Mouse (Mus musculus) forebrain, embryonic 11.5 days (tissue): ENCODE measurements around the gene Lrrc61. TPM values are rescaled to one million over a fixed set of nuclear protein-coding genes. Genes with fewer than 3 reads are reported as not detected.

Experiments used
- ATAC-seq: fragments of 200-750 bp; cut with Nextera tagmentation; replicated peaks from 2 replicates; pipeline ENCODE4 v1.8.0; 2017; ENCODE audit warnings: moderate TSS enrichment; ENCODE audit not compliant: low FRiP score
- DNase-seq: peaks from one replicate; pipeline ENCODE4 v3.0.0-alpha.2; 2017; ENCODE audit warnings: low spot score
- H3K27ac ChIP-seq: fragments of 300-500 bp; sonication (generic); 2 replicates; pipeline ENCODE4 v1.5.1; 2014; ENCODE audit warnings: low read depth, low read length
- H3K27me3 ChIP-seq: fragments of 300-500 bp; sonication (generic); 2 replicates; pipeline ENCODE4 v1.6.1; 2014; ENCODE audit warnings: mild to moderate bottlenecking, low read length, mixed read lengths; ENCODE audit not compliant: control insufficient read depth, insufficient read depth
- H3K36me3 ChIP-seq: fragments of 300-500 bp; sonication (generic); 2 replicates; pipeline ENCODE4 v1.6.1; 2014; ENCODE audit warnings: mild to moderate bottlenecking, low read length, moderate library complexity, mixed read lengths; ENCODE audit not compliant: control insufficient read depth, insufficient read depth
- H3K4me1 ChIP-seq: fragments of 300-500 bp; sonication (generic); replicated peaks from 2 replicates; pipeline ENCODE4 v1.6.1; 2014; ENCODE audit warnings: low read length, mixed read lengths; ENCODE audit not compliant: control insufficient read depth, insufficient read depth
- H3K4me2 ChIP-seq: fragments of 300-500 bp; sonication (generic); 2 replicates; pipeline ENCODE4 v1.6.1; 2014; ENCODE audit warnings: low read depth, mild to moderate bottlenecking, low read length, moderate library complexity, mixed read lengths; ENCODE audit not compliant: severe bottlenecking
- H3K4me3 ChIP-seq: fragments of 300-500 bp; sonication (generic); 2 replicates; pipeline ENCODE4 v1.5.1; 2014; ENCODE audit warnings: low read depth, low read length
- H3K9ac ChIP-seq: fragments of 300-500 bp; sonication (generic); 2 replicates; pipeline ENCODE4 v1.6.1; 2014; ENCODE audit warnings: low read length
- H3K9me3 ChIP-seq: fragments of 300-500 bp; sonication (generic); 2 replicates; pipeline ENCODE4 v1.6.1; 2016; ENCODE audit warnings: low read length, mixed read lengths; ENCODE audit not compliant: control insufficient read depth
- WGBS: fragments of 180-500 bp; shearing (Covaris S2); extraction: QIAGEN DNeasy Blood & Tissue Kit; methylation state at CpG from one replicate; pipeline ENCODE4 v1.1.7; 2014; 5-methylcytosine and 5-hydroxymethylcytosine counted together
- polyA plus RNA-seq: library from polyadenylated mRNA; unstranded; fragments of >200 nt; fragmentation: Nextera tagmentation; extraction: Ambion mirVana; gene quantifications from 2 replicates; pipeline ENCODE4 v1.2.1, GENCODE M21; 2014

The Lrrc61 gene
- polyA plus RNA-seq, 1 experiment from 2014 or later: 12.6 TPM

- no peak for ATAC-seq
- Histone ChIP-seq H3K4me2 (no peak overlapping the region), H3K27ac (no peak overlapping the region), H3K9me3 (no peaks in the 10 kb centered on the region), H3K4me3 (no peak overlapping the region), H3K36me3 (no peaks in the 10 kb centered on the region), H3K27me3 (no peaks in the 10 kb centered on the region), H3K9ac (no peak overlapping the region), H3K4me1 (peaks cover 6% of the 10 kb centered on the region; the same call in 1 of the 2 replicates)
- 68% methylated on average over 7 of the region's 7 CpGs for WGBS
- no peak for DNase-seq
Measured at GRCm38 (mm10) chr6:48541560-48542450, 12.8 kb upstream of the Lrrc61 start.

GRCm38 (mm10) chr6:48542631-48543030 lies 12.0 kb upstream of the Lrrc61 start:
- ATAC-seq (no peak), DNase-seq (no peak)
- peaks cover 6% of the 10 kb centered on the region; the same call in 1 of the 2 replicates for H3K4me1 ChIP-seq
- no peaks in the 10 kb centered on the region for H3K27me3 ChIP-seq
- H3K27ac ChIP-seq: no peak overlapping the region
- 84% methylated on average over 3 of the region's 3 CpGs for WGBS
- H3K9me3 ChIP-seq: no peaks in the 10 kb centered on the region
- no peaks in the 10 kb centered on the region for H3K36me3 ChIP-seq
- H3K4me2 ChIP-seq: no peak overlapping the region
- no peak overlapping the region for H3K9ac ChIP-seq
- no peak overlapping the region for H3K4me3 ChIP-seq

- no peak for ATAC-seq
- 83% methylated on average over 5 of the region's 5 CpGs for WGBS
Measured at GRCm38 (mm10) chr6:48545251-48545650, 9.3 kb upstream of the Lrrc61 start.

GRCm38 (mm10) chr6:48546271-48546670 lies 8.3 kb upstream of the Lrrc61 start:
- 61% methylated on average over 1 of the region's 1 CpGs for WGBS
- ATAC-seq (no peak), DNase-seq (peak; percentile 57)
- H3K4me2 ChIP-seq: no peak overlapping the region
- H3K9ac ChIP-seq: no peak overlapping the region
- no peaks in the 10 kb centered on the region for H3K36me3 ChIP-seq
- H3K4me1 ChIP-seq: no peaks in the 10 kb centered on the region
- no peaks in the 10 kb centered on the region for H3K27me3 ChIP-seq
- H3K9me3 ChIP-seq: no peaks in the 10 kb centered on the region
- no peak overlapping the region for H3K4me3 ChIP-seq
- no peak overlapping the region for H3K27ac ChIP-seq

More at GRCm38 (mm10) chr6:48545251-48545650, 9.3 kb upstream of the Lrrc61 start:
- Histone ChIP-seq H3K27me3 (no peaks in the 10 kb centered on the region), H3K4me1 (no peaks in the 10 kb centered on the region), H3K9ac (no peak overlapping the region), H3K4me3 (no peak overlapping the region), H3K9me3 (no peaks in the 10 kb centered on the region), H3K36me3 (no peaks in the 10 kb centered on the region), H3K4me2 (no peak overlapping the region), H3K27ac (no peak overlapping the region)
- DNase-seq: no peak

GRCm38 (mm10) chr6:48546858-48547257 lies 7.7 kb upstream of the Lrrc61 start:
- Histone ChIP-seq H3K9me3 (no peaks in the 10 kb centered on the region), H3K4me3 (no peak overlapping the region), H3K27ac (no peak overlapping the region), H3K4me2 (no peak overlapping the region), H3K9ac (no peak overlapping the region), H3K36me3 (no peaks in the 10 kb centered on the region), H3K4me1 (no peaks in the 10 kb centered on the region), H3K27me3 (no peaks in the 10 kb centered on the region)
- 80% methylated on average over 4 of the region's 4 CpGs for WGBS
- DNase-seq (no peak), ATAC-seq (no peak)

- DNase-seq (no peak), ATAC-seq (no peak)
- Histone ChIP-seq H3K27me3 (no peaks in the 10 kb centered on the region), H3K9ac (no peak overlapping the region), H3K4me1 (no peaks in the 10 kb centered on the region), H3K4me2 (no peak overlapping the region), H3K27ac (no peak overlapping the region), H3K9me3 (no peaks in the 10 kb centered on the region), H3K4me3 (no peak overlapping the region), H3K36me3 (no peaks in the 10 kb centered on the region)
- 85% methylated on average over 6 of the region's 6 CpGs for WGBS
Measured at GRCm38 (mm10) chr6:48548314-48548713, 6.3 kb upstream of the Lrrc61 start.

GRCm38 (mm10) chr6:48552918-48553317 lies 1.7 kb upstream of the Lrrc61 start:
- Histone ChIP-seq H3K9ac (no peak overlapping the region), H3K36me3 (no peaks in the 10 kb centered on the region), H3K4me1 (peaks cover 4% of the 10 kb centered on the region; the same call in 1 of the 2 replicates), H3K9me3 (no peaks in the 10 kb centered on the region), H3K27me3 (no peaks in the 10 kb centered on the region), H3K4me3 (no peak overlapping the region), H3K27ac (no peak overlapping the region), H3K4me2 (no peak overlapping the region)
- DNase-seq: peak; percentile 51
- ATAC-seq: no peak
- WGBS: 69% methylated on average over 4 of the region's 4 CpGs

- Histone ChIP-seq H3K4me1 (peaks cover 4% of the 10 kb centered on the region; the same call in 1 of the 2 replicates), H3K9ac (peak overlapping the region; percentile 81), H3K36me3 (no peaks in the 10 kb centered on the region), H3K27ac (peak overlapping the region; percentile 92), H3K27me3 (no peaks in the 10 kb centered on the region), H3K4me3 (peak overlapping the region; percentile 40), H3K4me2 (peak overlapping the region; percentile 85), H3K9me3 (no peaks in the 10 kb centered on the region)
- ATAC-seq (0 out of 2 replicates have a peak, but pooled peaks have one; percentile 8), DNase-seq (no peak)
- 82% methylated on average over 4 of the region's 4 CpGs for WGBS
Measured at GRCm38 (mm10) chr6:48553819-48554218, 777 bp upstream of the Lrrc61 start.
